Mouse (Mus musculus) gastrocnemius, adult 2 months (tissue): Measurements from ENCODE around the gene Lcn10. TPM values are rescaled to one million over a fixed set of nuclear protein-coding genes. Genes with fewer than 3 reads are reported as not detected.

Experiments
- DNase-seq: peaks from one replicate; pipeline ENCODE4 v3.0.0; 2022
- H3K27ac ChIP-seq: fragments of 200-600 bp; 2 replicates; pipeline ENCODE4 v1.8.1; 2022; ENCODE audit warnings: mild to moderate bottlenecking
- H3K4me3 ChIP-seq: fragments of 200-600 bp; 2 replicates; pipeline ENCODE4 v1.8.1; 2022; ENCODE audit warnings: mild to moderate bottlenecking, moderate library complexity
- CTCF ChIP-seq: fragments of 200-600 bp; IDR thresholded peaks from 2 replicates; pipeline ENCODE4 v1.8.1; 2022; ENCODE audit warnings: antibody characterized with exemption, mild to moderate bottlenecking, moderate library complexity
- intact Hi-C: fragments of 180-260 bp; cut with DNase I; formaldehyde crosslinking; loops from one replicate; pipeline ENCODE4 v1.15.1; 2025
- total RNA-seq, 2 experiments: library from RNA; stranded (reverse); gene quantifications; 2 replicates each; pipeline ENCODE4 v1.2.3; 2021

Lcn10 gene
- total RNA-seq, 2 experiments from 2014 or later, result not detected

DNA sequence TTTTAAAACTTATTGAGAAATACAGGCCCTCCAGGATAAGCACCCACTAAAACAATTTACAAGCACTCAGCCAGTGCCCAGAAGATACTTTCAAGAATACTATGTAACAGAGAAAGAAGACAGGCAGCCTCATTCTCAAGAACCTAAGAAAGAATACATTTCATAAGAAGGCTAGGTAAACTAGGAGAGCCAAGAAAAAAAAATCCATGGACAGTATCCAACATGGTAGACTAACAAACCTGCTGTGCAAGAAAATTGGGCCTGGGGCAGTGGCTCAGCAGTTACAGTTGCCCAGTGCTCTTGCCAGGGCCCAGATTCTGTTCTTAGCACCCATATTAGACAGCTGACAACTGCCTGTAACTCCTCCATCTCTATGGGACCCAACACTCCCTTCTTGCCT is 34.7 kb downstream of the Lcn10 start:
- H3K4me3 ChIP-seq, result no peak overlapping the region
- TF ChIP-seq CTCF, result no peak
- H3K27ac ChIP-seq, result no peak overlapping the region
- intact Hi-C loops, result no loop called here
- no peak for DNase-seq

DNA sequence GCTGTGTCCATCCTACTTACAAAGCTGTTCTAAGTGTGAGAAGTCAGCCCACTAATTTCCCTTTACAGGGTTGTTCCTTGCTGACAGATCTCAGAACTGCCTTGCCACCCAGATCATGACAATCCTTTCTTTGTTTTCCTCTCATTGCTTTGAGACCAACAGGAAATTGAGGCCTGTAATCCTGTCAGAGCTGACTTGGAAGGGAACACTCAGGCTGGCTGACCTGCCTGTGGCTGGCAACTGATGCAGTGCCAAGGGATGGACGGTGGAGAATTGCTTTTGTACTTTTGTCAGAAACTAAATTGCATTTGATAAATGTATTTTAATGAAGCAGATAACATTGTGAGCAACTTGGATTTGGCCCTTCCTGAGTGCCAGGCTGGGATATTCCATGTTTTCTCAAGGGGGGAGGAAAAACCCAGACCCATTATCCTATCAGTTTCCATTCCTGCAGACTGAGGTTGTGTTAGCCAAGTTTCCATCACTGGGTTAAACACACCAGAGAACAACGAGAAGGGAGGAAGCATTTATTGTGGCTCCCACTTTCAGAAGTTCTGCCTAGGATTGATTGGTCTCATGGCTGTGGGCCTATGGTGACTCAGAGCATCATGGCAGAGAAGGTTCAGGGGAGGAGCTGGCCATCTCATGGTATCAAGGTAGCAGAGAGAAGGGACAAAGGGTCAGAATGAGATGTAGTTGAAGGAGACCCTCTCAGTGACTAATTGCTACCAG is 50.8 kb downstream of the Lcn10 start:
- Histone ChIP-seq H3K27ac (no peak overlapping the region), H3K4me3 (no peak overlapping the region)
- intact Hi-C loops, result no loop called here
- DNase-seq, result no peak
- TF ChIP-seq CTCF, result no peak

Other genes with a start within 250 kb of the Lcn10 start
- 1 to 10 TPM in 1 of 2 experiments, under 1 TPM in 1; 0.31 to 1.1 TPM for gene Clic3, start 225.9 kb upstream of the Lcn10 start, total RNA-seq
- gene Paxx, start 221.6 kb upstream of the Lcn10 start, total RNA-seq, result 10 to 100 TPM; 13.6 to 14.4 TPM
- gene Ptgds, start 212.7 kb upstream of the Lcn10 start, total RNA-seq, result not detected
- gene Lcn12, start 188.8 kb upstream of the Lcn10 start, total RNA-seq, result not detected
- gene Fbxw5, start 182.0 kb upstream of the Lcn10 start, total RNA-seq, result 10 to 100 TPM; 76.9 to 88.4 TPM
- gene C8g, start 181.0 kb upstream of the Lcn10 start, total RNA-seq, result 1 to 10 TPM; 1.1 to 1.6 TPM
- 10 to 100 TPM; 12.4 to 13.1 TPM for gene Traf2, start 135.8 kb upstream of the Lcn10 start, total RNA-seq
- gene Edf1, start 124.9 kb upstream of the Lcn10 start, total RNA-seq, result 100 to 1,000 TPM; 152 to 179 TPM
- 1 to 10 TPM; 1.6 to 4.0 TPM for gene Mamdc4, start 107.9 kb upstream of the Lcn10 start, total RNA-seq
- gene Phpt1, start 107.5 kb upstream of the Lcn10 start, total RNA-seq, result 10 to 100 TPM; 52.7 to 64.7 TPM
- not detected for gene Ajm1, start 101.0 kb upstream of the Lcn10 start, total RNA-seq
- gene Rabl6, start 74.2 kb upstream of the Lcn10 start, total RNA-seq, result 10 to 100 TPM; 85.6 to 95.2 TPM
- gene Ccdc183, start 65.0 kb upstream of the Lcn10 start, total RNA-seq, result not detected
- gene Tmem141, start 60.7 kb upstream of the Lcn10 start, total RNA-seq, result 10 to 100 TPM; 14.9 to 15.1 TPM
- gene Fcna, start 54.7 kb upstream of the Lcn10 start, total RNA-seq, result 1 to 10 TPM; 1.8 to 5.3 TPM
- 1 to 10 TPM; 3.3 to 5.1 TPM for gene Lcn8, start 29.6 kb upstream of the Lcn10 start, total RNA-seq
- gene Lcn5, start 24.8 kb upstream of the Lcn10 start, total RNA-seq, result not detected
- gene Lcn6, start 5.9 kb upstream of the Lcn10 start, total RNA-seq, result not detected
- gene Obp2a, start 17.3 kb downstream of the Lcn10 start, total RNA-seq, result not detected
- 10 to 100 TPM; 11.4 to 13.1 TPM for gene Bmyc, start 24.0 kb downstream of the Lcn10 start, total RNA-seq
- gene Obp2b, start 54.3 kb downstream of the Lcn10 start, total RNA-seq, result not detected
- not detected for gene Lcn3, start 82.8 kb downstream of the Lcn10 start, total RNA-seq
- not detected for gene Lcn11, start 94.3 kb downstream of the Lcn10 start, total RNA-seq
- gene Gm13539, start 99.5 kb downstream of the Lcn10 start, total RNA-seq, result not detected
- gene Glt6d1, start 133.1 kb downstream of the Lcn10 start, total RNA-seq, result not detected
- gene Lcn9, start 140.4 kb downstream of the Lcn10 start, total RNA-seq, result not detected
- not detected for gene Sohlh1, start 164.5 kb downstream of the Lcn10 start, total RNA-seq
- under 1 TPM in 1 of 2 experiments, not detected in 1; 0.05 TPM for gene Kcnt1, start 181.0 kb downstream of the Lcn10 start, total RNA-seq